In genomic region chrX:94674977-94675376, GRCm38 (mm10) we compare ENCODE assay signal across 9 mouse cellular contexts. TPM values are rescaled to one million over a fixed set of nuclear protein-coding genes. Genes with fewer than 3 reads are reported as not detected.
DNase-seq lines count a peak whose midpoint lies in the region; ATAC-seq lines count a peak whose summit lies in the region.
"Had no signal": no experiment of that assay in that cellular context is flagged by ENCODE, and none has a peak within 500 bp of the region (broad histone marks: within the 10 kb centered on the region; RNA-seq: fewer than 3 reads in every experiment).

No protein-coding gene starts in this region.

- peak; percentile 54 for DNase-seq in forebrain, embryonic 14.5 days (ENCODE audit: low spot score)
- peak; percentile 38 for DNase-seq in neural tube, embryonic 10.5 days (ENCODE audit: extremely low spot score, low spot score)
- peak; percentile 17 for DNase-seq in cerebellum, adult 9-11 months
- DNase-seq in layer of hippocampus, adult 11-12 months (ENCODE audit: low spot score), result peak; percentile 63

- H3K27me3 ChIP-seq in forebrain, embryonic 14.5 days (replicated peaks; ENCODE audit: control insufficient read depth, insufficient read depth, low read length), result no peaks in the 10 kb centered on the region
- H3K27me3 ChIP-seq in forebrain, embryonic 12.5 days, result no peaks in the 10 kb centered on the region
- H3K27me3 ChIP-seq in neural tube, embryonic 15.5 days (replicated peaks), result no peaks in the 10 kb centered on the region
- H3K27me3 ChIP-seq: midbrain, embryonic 12.5 days had no signal

- ATAC-seq in forebrain, embryonic 14.5 days, result no peak
- ATAC-seq in forebrain, embryonic 12.5 days (ENCODE audit: low FRiP score), result no peak
- ATAC-seq in neural tube, embryonic 15.5 days (ENCODE audit: low FRiP score), result no peak
- ATAC-seq in megakaryocyte progenitor cell, adult 5-6 weeks (replicated peaks; ENCODE audit: poor library complexity), result peak; percentile 60; the same call in 1 of the 2 replicates
- no peak for ATAC-seq in inflammation-experienced regulatory T-cells, adult 6 months

- 44% methylated on average over 4 of the region's 4 CpGs for WGBS in forebrain, embryonic 14.5 days
- WGBS in forebrain, embryonic 12.5 days, result 48% methylated on average over 4 of the region's 4 CpGs
- WGBS in neural tube, embryonic 15.5 days, result 42% methylated on average over 4 of the region's 4 CpGs

- H3K9ac ChIP-seq in forebrain, embryonic 14.5 days (ENCODE audit: low read length), result no peak overlapping the region
- H3K9ac ChIP-seq in forebrain, embryonic 12.5 days, result no peak overlapping the region
- H3K9ac ChIP-seq in neural tube, embryonic 15.5 days (replicated peaks), result no peak overlapping the region
- H3K9ac ChIP-seq: midbrain, embryonic 12.5 days had no signal

- no peaks in the 10 kb centered on the region for H3K9me3 ChIP-seq in forebrain, embryonic 14.5 days (replicated peaks; ENCODE audit: control insufficient read depth, low read length)
- H3K9me3 ChIP-seq in forebrain, embryonic 12.5 days, result no peaks in the 10 kb centered on the region
- H3K9me3 ChIP-seq in neural tube, embryonic 15.5 days (replicated peaks), result no peaks in the 10 kb centered on the region
- H3K9me3 ChIP-seq: midbrain, embryonic 12.5 days had no signal

- no peaks in the 10 kb centered on the region for H3K4me1 ChIP-seq in forebrain, embryonic 14.5 days (ENCODE audit: control insufficient read depth, insufficient read depth, low read length)
- no peaks in the 10 kb centered on the region for H3K4me1 ChIP-seq in forebrain, embryonic 12.5 days
- no peaks in the 10 kb centered on the region for H3K4me1 ChIP-seq in neural tube, embryonic 15.5 days
- H3K4me1 ChIP-seq: midbrain, embryonic 12.5 days had no signal

- H3K27ac ChIP-seq in forebrain, embryonic 14.5 days (ENCODE audit: low read depth, low read length), result no peak overlapping the region
- no peak overlapping the region for H3K27ac ChIP-seq in forebrain, embryonic 12.5 days
- H3K27ac ChIP-seq in neural tube, embryonic 15.5 days (replicated peaks), result no peak overlapping the region
- H3K27ac ChIP-seq: midbrain, embryonic 12.5 days had no signal

- no peak overlapping the region for H3K4me2 ChIP-seq in forebrain, embryonic 14.5 days (ENCODE audit: low read length)
- H3K4me2 ChIP-seq in forebrain, embryonic 12.5 days, result no peak overlapping the region
- no peak overlapping the region for H3K4me2 ChIP-seq in neural tube, embryonic 15.5 days
- H3K4me2 ChIP-seq: midbrain, embryonic 12.5 days had no signal

- H3K36me3 ChIP-seq in forebrain, embryonic 14.5 days (ENCODE audit: control insufficient read depth, insufficient read depth, low read length), result no peaks in the 10 kb centered on the region
- H3K36me3 ChIP-seq in forebrain, embryonic 12.5 days (replicated peaks), result no peaks in the 10 kb centered on the region
- H3K36me3 ChIP-seq in neural tube, embryonic 15.5 days, result no peaks in the 10 kb centered on the region
- H3K36me3 ChIP-seq: midbrain, embryonic 12.5 days had no signal

- H3K4me3 ChIP-seq in forebrain, embryonic 14.5 days (ENCODE audit: low read depth, low read length), result no peak overlapping the region
- no peak overlapping the region for H3K4me3 ChIP-seq in forebrain, embryonic 12.5 days (replicated peaks)
- no peak overlapping the region for H3K4me3 ChIP-seq in neural tube, embryonic 15.5 days (replicated peaks)
- H3K4me3 ChIP-seq: midbrain, embryonic 12.5 days had no signal

RNA-seq across cellular contexts. Expression of gene Gspt2, which starts 39.1 kb away (rescaled TPM):
- 10.3 and 12.1 TPM in 2 replicates for polyA plus RNA-seq in forebrain, embryonic 14.5 days (2014; fragmentation: Nextera tagmentation; extraction: Ambion mirVana)
- polyA plus RNA-seq in forebrain, embryonic 12.5 days (2016; fragmentation: Nextera tagmentation; extraction: Ambion mirVana), result 11.4 and 12.4 TPM in 2 replicates
- 21.8 and 23.5 TPM in 2 replicates for polyA plus RNA-seq in neural tube, embryonic 15.5 days (2015; fragmentation: Nextera tagmentation; extraction: Ambion mirVana)
- 11.9 and 13.1 TPM in 2 replicates for total RNA-seq in megakaryocyte progenitor cell, adult 5-6 weeks (2015)
- 10.5 and 13.9 TPM in 2 replicates for total RNA-seq in megakaryocyte progenitor cell, adult 5-6 weeks (2017)
- under 1 TPM in 1 of 3 experiments, not detected in 2; 0.68 TPM for polyA plus RNA-seq in inflammation-experienced regulatory T-cells, adult 6 months (2017; shearing (Covaris generic))

RNA-seq across cellular contexts. Expression of gene Zxdb, which starts 49.4 kb away (rescaled TPM):
- polyA plus RNA-seq in forebrain, embryonic 14.5 days (2014; fragmentation: Nextera tagmentation; extraction: Ambion mirVana), result 2.7 TPM in 2 replicates
- polyA plus RNA-seq in forebrain, embryonic 12.5 days (2016; fragmentation: Nextera tagmentation; extraction: Ambion mirVana), result 1.7 TPM in 2 replicates
- polyA plus RNA-seq in neural tube, embryonic 15.5 days (2015; fragmentation: Nextera tagmentation; extraction: Ambion mirVana), result 1.6 and 1.7 TPM in 2 replicates
- total RNA-seq in megakaryocyte progenitor cell, adult 5-6 weeks (2015), result 7.5 and 8.5 TPM in 2 replicates
- 5.1 and 7.2 TPM in 2 replicates for total RNA-seq in megakaryocyte progenitor cell, adult 5-6 weeks (2017)
- 1 to 10 TPM; 2.0 to 2.8 (median 2.6) TPM for polyA plus RNA-seq in inflammation-experienced regulatory T-cells, adult 6 months (2017; shearing (Covaris generic))
